Mouse (Mus musculus): ENCODE measurements around the gene Ankrd27. TPM values are rescaled to one million over a fixed set of nuclear protein-coding genes. Genes with fewer than 3 reads are reported as not detected.
A peak's percentile ranks its signal among the peaks of the same experiment; 100 is the strongest.

The Ankrd27 gene
- polyA plus RNA-seq, 1 experiment from 2014 or later = 44.1 TPM

DNA sequence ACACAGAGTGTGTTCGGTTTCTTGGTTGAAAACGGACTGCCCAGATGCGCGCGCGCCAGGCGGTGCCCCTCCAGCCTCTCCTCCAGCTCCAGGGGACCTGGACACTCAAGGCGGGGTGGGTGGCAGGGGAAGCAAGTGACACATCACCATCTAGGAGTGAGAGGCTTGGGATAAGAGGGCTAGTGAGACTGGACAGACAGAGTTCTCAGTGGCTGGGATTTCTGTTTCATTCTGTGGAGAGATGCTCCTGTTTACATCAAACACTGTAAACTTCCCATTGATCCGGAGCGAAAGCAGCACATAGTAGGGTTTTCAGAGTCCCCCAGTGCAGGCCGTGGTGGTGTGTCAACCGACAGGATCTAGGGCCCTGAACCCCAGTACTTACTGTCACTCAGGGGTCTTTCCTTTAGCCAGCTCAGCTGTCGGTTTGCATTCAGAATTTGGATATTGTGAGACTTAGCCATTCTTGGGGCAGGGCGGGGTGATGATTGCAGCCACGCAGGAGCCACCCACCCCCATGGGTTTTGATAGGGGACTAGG lies 932 bp downstream of the Ankrd27 start:
- Histone ChIP-seq H3K27ac (replicated peaks) (peak overlapping the region; percentile 91), H3K27me3 (replicated peaks; ENCODE audit: low read depth, poor library complexity, severe bottlenecking) (peaks cover 33% of the 10 kb centered on the region), H3K36me3 (replicated peaks) (peaks cover 7% of the 10 kb centered on the region), H3K4me3 (peak overlapping the region; percentile 96), H3K9me3 (no peaks in the 10 kb centered on the region), H3K4me1 (peaks cover 43% of the 10 kb centered on the region)
- DNase-seq (ENCODE audit: low spot score) = no peak
- 20% methylated on average over 15 of the region's 15 CpGs for WGBS

DNA sequence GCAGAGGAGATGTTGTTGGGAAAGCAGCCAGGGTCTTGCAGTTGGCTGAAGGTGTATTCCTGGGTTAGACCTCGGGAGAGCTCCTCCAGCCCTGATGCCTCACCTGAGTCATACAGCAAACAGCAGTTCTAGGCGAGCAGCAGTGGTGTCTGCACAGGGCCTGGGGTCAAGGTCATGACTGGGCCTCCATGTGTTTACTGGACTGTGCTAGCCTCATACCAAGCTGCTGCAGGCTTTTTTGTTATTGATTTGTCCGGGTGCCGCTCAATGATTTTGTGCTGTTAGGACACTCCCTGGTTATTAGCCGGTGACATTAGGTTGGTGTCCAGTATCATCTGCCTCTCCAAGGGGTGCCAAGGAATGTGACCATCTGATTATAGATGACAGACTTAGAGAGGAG lies 1.7 kb downstream of the Ankrd27 start:
- Histone ChIP-seq H3K4me3 (no peak overlapping the region), H3K4me1 (peaks cover 43% of the 10 kb centered on the region), H3K36me3 (replicated peaks) (peaks cover 14% of the 10 kb centered on the region), H3K27me3 (replicated peaks; ENCODE audit: low read depth, poor library complexity, severe bottlenecking) (peaks cover 26% of the 10 kb centered on the region), H3K9me3 (no peaks in the 10 kb centered on the region), H3K27ac (replicated peaks) (no peak overlapping the region)
- DNase-seq (ENCODE audit: low spot score) = no peak
- 75% methylated on average over 5 of the region's 5 CpGs for WGBS

DNA sequence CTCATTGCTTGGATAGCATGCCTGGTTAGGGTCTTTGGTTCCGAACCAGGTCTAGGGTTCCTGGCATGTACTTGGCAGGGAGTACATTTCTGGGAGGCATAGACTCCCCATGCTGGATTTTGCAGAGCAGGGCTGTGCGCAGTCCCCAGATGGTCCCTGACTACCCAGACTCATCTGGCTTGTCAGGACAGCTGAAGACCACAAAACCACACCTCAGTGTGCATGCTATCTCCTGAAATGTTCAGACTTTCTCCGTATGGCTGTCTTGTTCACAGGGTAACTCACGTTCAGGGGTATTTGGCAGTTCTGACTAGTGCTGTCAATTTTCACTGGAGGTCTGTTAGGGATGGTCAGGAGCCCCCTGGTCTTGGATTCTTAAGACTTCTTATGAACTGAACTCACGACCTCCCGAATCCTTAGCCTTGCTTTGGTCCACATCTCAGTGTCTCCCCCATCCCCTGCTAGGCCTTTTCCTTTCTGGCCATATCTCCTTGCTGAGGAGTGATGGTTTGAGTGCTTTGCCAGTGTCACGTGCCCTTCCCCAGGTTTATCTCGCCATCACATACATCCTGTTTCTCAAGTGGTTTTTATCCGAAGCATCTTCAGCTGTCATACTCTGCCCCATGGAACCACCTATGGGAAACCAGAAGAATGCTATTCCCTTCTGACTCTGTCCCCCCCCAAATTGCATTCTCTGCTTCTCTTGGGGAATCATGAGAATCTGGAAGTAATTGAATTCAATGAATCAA lies 2.8 kb downstream of the Ankrd27 start:
- Histone ChIP-seq H3K27ac (replicated peaks) (no peak overlapping the region), H3K36me3 (replicated peaks) (peaks cover 26% of the 10 kb centered on the region), H3K4me1 (peaks cover 36% of the 10 kb centered on the region), H3K9me3 (no peaks in the 10 kb centered on the region), H3K4me3 (no peak overlapping the region), H3K27me3 (replicated peaks; ENCODE audit: low read depth, poor library complexity, severe bottlenecking) (peaks cover 14% of the 10 kb centered on the region)
- no peak for DNase-seq (ENCODE audit: low spot score)
- 86% methylated on average over 9 of the region's 9 CpGs for WGBS

DNA sequence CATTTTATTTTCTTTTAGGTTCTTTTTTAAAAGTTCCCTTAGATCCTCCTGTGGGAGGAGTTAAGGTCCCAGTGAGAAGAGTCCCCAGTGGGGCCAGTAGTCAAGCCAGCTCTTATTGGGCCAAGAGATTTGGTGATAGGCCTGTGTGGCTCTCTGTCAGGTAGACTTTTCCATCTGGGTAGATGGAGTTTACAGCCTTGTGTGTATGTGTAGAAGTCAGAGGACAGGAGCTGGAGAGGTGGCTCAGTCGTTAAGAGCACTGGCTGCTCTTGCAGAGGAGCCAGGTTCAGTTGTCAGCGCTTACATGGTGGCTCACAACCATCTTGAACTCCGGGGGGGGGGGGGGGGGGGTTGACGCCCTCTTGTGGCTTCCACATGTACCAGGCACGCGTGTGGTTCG lies 3.4 kb downstream of the Ankrd27 start:
- Histone ChIP-seq H3K36me3 (replicated peaks) (peaks cover 30% of the 10 kb centered on the region), H3K27ac (replicated peaks) (no peak overlapping the region), H3K27me3 (replicated peaks; ENCODE audit: low read depth, poor library complexity, severe bottlenecking) (peaks cover 8% of the 10 kb centered on the region), H3K4me3 (no peak overlapping the region), H3K9me3 (no peaks in the 10 kb centered on the region), H3K4me1 (peaks cover 29% of the 10 kb centered on the region)
- WGBS = 74% methylated on average over 7 of the region's 7 CpGs
- DNase-seq (ENCODE audit: low spot score) = no peak

DNA sequence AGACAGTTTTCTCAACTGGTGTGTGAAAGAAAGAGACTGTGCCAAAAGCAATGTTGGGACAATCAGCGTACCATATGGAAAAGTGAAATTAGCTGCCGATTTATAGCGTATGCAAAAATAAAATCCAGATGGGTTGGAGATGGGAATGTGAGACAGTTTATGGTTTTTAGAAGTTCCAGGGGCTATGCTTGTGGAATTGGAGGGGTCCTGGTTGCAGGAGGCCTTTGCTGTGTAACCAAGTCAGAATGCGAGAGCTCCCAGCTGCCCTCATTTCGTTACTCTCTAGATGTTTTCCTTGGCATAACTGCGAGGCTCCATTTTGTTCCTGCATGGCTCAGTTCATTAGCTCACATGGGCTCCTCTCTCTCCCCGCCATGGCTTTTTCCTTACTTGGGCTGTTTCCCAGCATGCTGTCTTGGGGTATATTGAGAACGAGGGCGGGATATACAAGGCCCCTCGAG lies 4.7 kb downstream of the Ankrd27 start:
- H3K4me3 ChIP-seq = no peak overlapping the region
- 92% methylated on average over 10 of the region's 10 CpGs for WGBS
- H3K27ac ChIP-seq (replicated peaks) = no peak overlapping the region
- peaks cover 42% of the 10 kb centered on the region for H3K36me3 ChIP-seq (replicated peaks)
- DNase-seq (ENCODE audit: low spot score) = no peak
- H3K9me3 ChIP-seq = no peaks in the 10 kb centered on the region
- H3K4me1 ChIP-seq = peaks cover 21% of the 10 kb centered on the region
- no peaks in the 10 kb centered on the region for H3K27me3 ChIP-seq (replicated peaks; ENCODE audit: low read depth, poor library complexity, severe bottlenecking)

DNA sequence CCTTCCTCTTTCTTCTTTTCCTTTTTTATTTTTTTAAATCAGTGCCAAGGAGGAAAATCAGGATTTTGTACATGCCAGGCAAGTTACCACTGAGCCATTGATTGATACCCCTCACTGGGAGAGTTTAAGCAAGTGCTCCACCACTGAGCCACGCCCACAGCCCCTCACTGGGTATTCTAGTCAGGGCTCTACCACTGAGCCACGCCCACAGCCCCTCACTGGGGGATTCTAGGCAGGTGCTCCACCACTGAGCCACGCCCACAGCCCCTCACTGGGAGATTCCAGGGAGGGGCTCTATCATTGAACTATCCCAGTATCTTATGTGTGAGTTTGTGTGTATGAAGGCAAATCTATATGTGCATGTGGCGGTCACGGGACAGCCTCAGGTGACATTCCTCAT lies 8.3 kb downstream of the Ankrd27 start:
- Histone ChIP-seq H3K9me3 (no peaks in the 10 kb centered on the region), H3K36me3 (replicated peaks) (peaks cover 69% of the 10 kb centered on the region), H3K4me1 (no peaks in the 10 kb centered on the region), H3K27me3 (replicated peaks; ENCODE audit: low read depth, poor library complexity, severe bottlenecking) (no peaks in the 10 kb centered on the region), H3K27ac (replicated peaks) (no peak overlapping the region), H3K4me3 (no peak overlapping the region)
- 92% methylated on average over 5 of the region's 5 CpGs for WGBS
- DNase-seq (ENCODE audit: low spot score) = no peak

DNA sequence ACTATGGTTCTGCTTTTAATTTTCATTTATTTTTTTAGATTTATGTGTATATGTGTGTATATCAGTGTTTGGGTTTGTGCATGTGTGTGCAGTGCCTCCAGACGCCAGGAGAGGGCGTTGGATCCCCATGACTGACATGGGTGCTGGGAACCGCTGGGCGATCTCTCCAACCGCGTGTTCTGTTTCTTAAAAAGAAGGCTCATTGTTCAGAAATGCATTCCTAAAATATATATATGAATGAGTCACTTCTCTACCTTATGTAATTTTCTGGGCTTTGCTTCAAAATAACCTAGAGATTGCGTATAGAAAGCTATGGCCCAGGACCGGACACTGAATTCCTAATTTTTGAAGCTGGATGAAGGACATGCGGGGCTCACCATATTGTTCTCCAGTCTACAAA lies 13.4 kb downstream of the Ankrd27 start:
- peaks cover 80% of the 10 kb centered on the region for H3K36me3 ChIP-seq (replicated peaks)
- no peaks in the 10 kb centered on the region for H3K9me3 ChIP-seq
- no peak for DNase-seq (ENCODE audit: low spot score)
- H3K4me1 ChIP-seq = no peaks in the 10 kb centered on the region
- no peak overlapping the region for H3K4me3 ChIP-seq
- no peak overlapping the region for H3K27ac ChIP-seq (replicated peaks)
- WGBS = 93% methylated on average over 9 of the region's 9 CpGs
- H3K27me3 ChIP-seq (replicated peaks; ENCODE audit: low read depth, poor library complexity, severe bottlenecking) = no peaks in the 10 kb centered on the region

DNA sequence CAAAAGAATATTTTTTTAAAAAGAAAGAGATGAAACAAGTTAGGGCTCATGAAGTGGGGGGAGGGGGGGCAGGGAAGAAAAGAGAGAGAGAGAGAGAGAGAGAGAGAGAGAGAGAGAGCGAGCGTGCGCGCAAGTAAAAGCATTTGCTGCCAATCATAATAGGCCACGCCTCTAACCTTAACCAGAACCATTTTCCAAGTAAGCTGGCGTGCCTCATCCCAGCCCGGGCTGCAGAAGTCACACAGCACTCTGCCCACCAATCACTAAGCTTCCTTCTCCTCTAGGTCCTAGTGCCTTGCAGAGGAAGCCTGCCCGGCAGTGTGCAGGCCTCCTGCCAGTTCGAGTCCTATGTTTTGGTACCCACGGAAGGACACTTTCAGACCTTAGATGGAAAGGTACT lies 14.0 kb downstream of the Ankrd27 start:
- H3K4me1 ChIP-seq = no peaks in the 10 kb centered on the region
- peaks cover 79% of the 10 kb centered on the region for H3K36me3 ChIP-seq (replicated peaks)
- 92% methylated on average over 10 of the region's 10 CpGs for WGBS
- H3K4me3 ChIP-seq = no peak overlapping the region
- H3K27me3 ChIP-seq (replicated peaks; ENCODE audit: low read depth, poor library complexity, severe bottlenecking) = no peaks in the 10 kb centered on the region
- no peak overlapping the region for H3K27ac ChIP-seq (replicated peaks)
- no peak for DNase-seq (ENCODE audit: low spot score)
- H3K9me3 ChIP-seq = no peaks in the 10 kb centered on the region

DNA sequence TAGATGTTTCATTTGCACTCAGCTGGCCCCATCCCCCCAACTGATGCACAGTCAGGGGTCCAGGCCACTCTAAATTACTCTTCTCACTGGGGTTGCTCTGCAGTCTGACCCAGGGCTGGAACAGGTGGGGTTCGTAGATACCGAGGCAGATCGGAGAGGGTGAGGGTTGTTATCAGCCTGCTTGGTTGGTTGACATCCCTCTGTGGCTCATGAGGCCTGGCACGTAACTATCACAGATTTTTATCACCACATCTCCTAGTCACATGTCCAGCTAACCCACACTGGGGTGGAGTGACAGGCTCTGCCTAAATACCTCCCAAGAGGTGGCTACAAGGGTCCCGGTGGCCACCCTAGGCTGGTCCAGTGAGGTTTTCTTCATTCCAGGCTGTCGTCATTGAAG lies 15.1 kb downstream of the Ankrd27 start:
- H3K36me3 ChIP-seq (replicated peaks) = peaks cover 76% of the 10 kb centered on the region
- DNase-seq (ENCODE audit: low spot score) = no peak
- H3K27ac ChIP-seq (replicated peaks) = no peak overlapping the region
- H3K4me3 ChIP-seq = no peak overlapping the region
- no peaks in the 10 kb centered on the region for H3K9me3 ChIP-seq
- no peaks in the 10 kb centered on the region for H3K27me3 ChIP-seq (replicated peaks; ENCODE audit: low read depth, poor library complexity, severe bottlenecking)
- WGBS = 87% methylated on average over 6 of the region's 6 CpGs
- no peaks in the 10 kb centered on the region for H3K4me1 ChIP-seq

DNA sequence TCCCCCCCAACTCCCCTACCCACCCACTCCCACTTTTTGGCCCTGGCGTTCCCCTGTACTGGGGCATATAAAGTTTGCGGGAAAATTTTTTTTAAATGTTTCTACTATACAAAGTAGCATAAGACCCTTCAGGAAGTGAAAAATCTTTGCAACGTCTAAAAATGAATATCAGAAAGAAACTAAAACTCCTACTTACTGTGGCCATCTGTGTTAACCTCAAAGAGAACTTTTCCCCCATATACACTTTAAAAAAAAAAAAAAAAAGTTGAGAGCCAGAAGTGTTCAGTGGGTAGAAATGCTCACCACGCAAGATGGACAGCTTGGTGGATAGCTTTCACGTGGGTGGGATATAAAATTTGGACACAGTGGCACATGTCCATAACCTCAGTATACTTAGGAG lies 16.7 kb downstream of the Ankrd27 start:
- Histone ChIP-seq H3K4me1 (no peaks in the 10 kb centered on the region), H3K4me3 (no peak overlapping the region), H3K27me3 (replicated peaks; ENCODE audit: low read depth, poor library complexity, severe bottlenecking) (no peaks in the 10 kb centered on the region), H3K9me3 (peaks cover 3% of the 10 kb centered on the region; the same call in 1 of the 2 replicates), H3K27ac (replicated peaks) (no peak overlapping the region), H3K36me3 (replicated peaks) (peaks cover 79% of the 10 kb centered on the region)
- DNase-seq (ENCODE audit: low spot score) = no peak
- WGBS = 93% methylated on average over 5 of the region's 5 CpGs

DNA sequence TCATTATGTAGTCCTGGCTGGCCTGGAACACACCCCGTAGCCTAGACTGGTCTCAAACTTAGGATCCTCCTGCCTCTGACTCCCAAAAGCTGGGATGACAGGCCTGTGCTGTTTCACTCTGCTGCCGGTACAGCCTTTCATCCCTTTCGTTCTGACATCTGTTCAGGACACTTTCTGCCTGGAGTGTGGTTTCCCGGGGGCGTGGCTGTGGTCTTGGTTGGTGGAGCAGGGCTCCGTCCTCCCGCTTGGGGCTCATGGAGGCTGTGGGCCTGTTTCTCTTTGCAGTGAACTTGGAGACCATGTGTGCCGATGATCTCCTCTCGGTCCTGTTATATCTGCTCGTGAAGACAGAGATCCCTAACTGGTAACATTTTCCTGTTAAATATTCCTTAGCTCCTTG lies 20.8 kb downstream of the Ankrd27 start:
- no peak for DNase-seq (ENCODE audit: low spot score)
- Histone ChIP-seq H3K36me3 (replicated peaks) (peaks cover 93% of the 10 kb centered on the region), H3K4me3 (no peak overlapping the region), H3K4me1 (no peaks in the 10 kb centered on the region), H3K27me3 (replicated peaks; ENCODE audit: low read depth, poor library complexity, severe bottlenecking) (no peaks in the 10 kb centered on the region), H3K27ac (replicated peaks) (no peak overlapping the region), H3K9me3 (peaks cover 3% of the 10 kb centered on the region; the same call in 1 of the 2 replicates)
- 94% methylated on average over 10 of the region's 10 CpGs for WGBS

DNA sequence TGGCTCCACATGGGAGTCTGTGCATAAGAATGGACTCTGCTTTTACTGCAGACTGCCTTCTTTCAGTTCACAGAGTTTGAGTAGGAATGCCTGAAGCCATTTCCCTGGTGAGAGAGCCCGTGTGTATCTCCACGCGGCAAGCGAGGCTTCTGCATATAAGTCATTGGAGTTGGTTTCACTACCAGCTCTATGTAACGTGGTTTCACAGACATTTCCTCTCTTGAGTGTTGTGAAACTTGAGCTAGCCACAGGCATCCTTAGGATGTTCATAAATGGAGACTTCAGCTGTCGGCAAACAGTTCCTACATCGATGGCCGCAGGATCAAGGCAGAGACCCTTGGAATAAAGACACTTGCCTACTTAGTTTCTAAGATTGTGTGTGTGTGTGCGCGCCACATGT lies 23.2 kb downstream of the Ankrd27 start:
- peaks cover 3% of the 10 kb centered on the region; the same call in 1 of the 2 replicates for H3K9me3 ChIP-seq
- H3K27ac ChIP-seq (replicated peaks) = no peak overlapping the region
- peaks cover 93% of the 10 kb centered on the region for H3K36me3 ChIP-seq (replicated peaks)
- no peak for DNase-seq (ENCODE audit: low spot score)
- WGBS = 94% methylated on average over 10 of the region's 10 CpGs
- H3K4me3 ChIP-seq = no peak overlapping the region
- H3K27me3 ChIP-seq (replicated peaks; ENCODE audit: low read depth, poor library complexity, severe bottlenecking) = no peaks in the 10 kb centered on the region
- H3K4me1 ChIP-seq = no peaks in the 10 kb centered on the region

DNA sequence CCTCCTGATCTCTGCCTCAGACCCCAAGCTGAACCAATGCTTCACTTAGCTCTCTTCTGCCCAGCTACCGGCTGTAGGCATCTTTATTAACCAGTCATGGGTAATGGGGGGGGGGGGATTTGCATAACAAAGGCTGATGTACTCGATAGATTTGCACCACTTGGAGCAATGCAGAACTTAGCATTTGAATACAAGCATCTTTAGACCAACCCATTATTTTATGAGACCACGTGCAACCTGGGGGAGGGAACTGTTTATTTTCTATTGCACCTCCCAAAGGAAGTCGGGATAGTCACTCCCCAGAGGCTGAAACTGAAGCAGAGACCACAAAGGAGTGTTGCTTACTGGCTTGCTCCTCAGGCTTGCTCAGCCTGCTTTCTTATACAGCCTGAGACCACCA lies 31.5 kb downstream of the Ankrd27 start:
- DNase-seq (ENCODE audit: low spot score) = no peak
- Histone ChIP-seq H3K27me3 (replicated peaks; ENCODE audit: low read depth, poor library complexity, severe bottlenecking) (no peaks in the 10 kb centered on the region), H3K9me3 (no peaks in the 10 kb centered on the region), H3K27ac (replicated peaks) (no peak overlapping the region), H3K4me3 (no peak overlapping the region), H3K4me1 (no peaks in the 10 kb centered on the region), H3K36me3 (replicated peaks) (peaks cover 93% of the 10 kb centered on the region)
- 80% methylated on average over 4 of the region's 4 CpGs for WGBS

All from embryonic facial prominence, embryonic 10.5 days (tissue).